Mouse (Mus musculus): ENCODE measurements around the gene Exoc4.

DNA sequence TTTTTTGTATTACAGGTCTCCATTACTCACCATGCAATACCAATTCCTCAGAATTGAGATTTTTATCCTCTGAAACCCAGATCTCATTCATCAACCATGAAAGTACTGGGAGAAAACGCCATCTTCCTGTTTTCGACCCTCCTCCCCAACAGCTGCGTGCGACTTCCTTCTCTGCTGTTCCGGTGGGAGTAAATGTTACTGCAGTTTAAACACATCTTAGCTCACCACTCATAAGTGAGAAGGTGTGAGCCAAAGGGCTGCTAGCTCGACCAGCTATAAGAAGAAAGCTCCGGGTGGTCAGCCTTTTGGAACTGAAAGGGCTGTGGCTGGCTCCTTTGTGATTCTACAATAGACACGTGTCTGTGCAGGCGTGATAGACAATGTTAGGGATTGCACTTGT lies 733.8 kb downstream of the Exoc4 start:
- no peak for TF ChIP-seq EP300 (IDR thresholded peaks at IDR 0.05; ENCODE audit: low read depth)
- no peak for TF ChIP-seq CTCF (IDR thresholded peaks at IDR 0.05; ENCODE audit: low read depth)
